Comparison of ENCODE assay signal across 23 mouse cellular contexts in genomic region chr11:109070412-109070811, GRCm38 (mm10).
DNase-seq lines count a peak whose midpoint lies in the region; ATAC-seq and TF ChIP-seq lines count a peak whose summit lies in the region.
"Had no signal": no experiment of that assay in that cellular context is flagged by ENCODE, and none has a peak within 500 bp of the region (broad histone marks: within the 10 kb centered on the region; RNA-seq: fewer than 3 reads in every experiment).

No protein-coding gene starts in this region.

- DNase-seq in heart, adult 11 months = peak; percentile 72
- DNase-seq in heart, postnatal 4 days = no peak
- DNase-seq in midbrain, embryonic 10.5 days (ENCODE audit: low spot score) = no peak
- peak; percentile 40 for DNase-seq in lung, postnatal 0 days (ENCODE audit: low spot score)
- DNase-seq in right cerebral cortex, adult 18-20 months = no peak
- DNase-seq in gastrocnemius, postnatal 25 days = no peak
- DNase-seq: adrenal gland, postnatal 14 days; cerebellum, adult 9-11 months; forebrain, postnatal 0 days; gastrocnemius, postnatal 14 days; heart, adult 2 months; heart, postnatal 14 days; kidney, adult 2 months; kidney, postnatal 10 days; liver; thymus, postnatal 25 days had no signal

- H3K4me1 ChIP-seq in midbrain, embryonic 10.5 days = peaks cover 47% of the 10 kb centered on the region
- H3K4me1 ChIP-seq in midbrain, embryonic 16.5 days (ENCODE audit: control insufficient read depth, insufficient read depth, low read length) = peaks cover 16% of the 10 kb centered on the region
- peaks cover 10% of the 10 kb centered on the region; the same call in 1 of the 2 replicates for H3K4me1 ChIP-seq in lung, postnatal 0 days (ENCODE audit: insufficient read depth, low read depth, low read length)
- peaks cover 41% of the 10 kb centered on the region for H3K4me1 ChIP-seq in midbrain, embryonic 13.5 days (replicated peaks)

- 65% methylated on average over 9 of the region's 9 CpGs for WGBS in midbrain, embryonic 10.5 days
- 24% methylated on average over 9 of the region's 9 CpGs for WGBS in midbrain, embryonic 16.5 days
- 30% methylated on average over 9 of the region's 9 CpGs for WGBS in lung, postnatal 0 days
- WGBS in midbrain, embryonic 13.5 days = 24% methylated on average over 9 of the region's 9 CpGs

- H3K9ac ChIP-seq in midbrain, embryonic 16.5 days (ENCODE audit: low read depth, low read length) = no peak overlapping the region
- no peak overlapping the region for H3K9ac ChIP-seq in lung, postnatal 0 days (replicated peaks; ENCODE audit: low read depth)
- H3K9ac ChIP-seq in midbrain, embryonic 13.5 days (replicated peaks) = no peak overlapping the region
- H3K9ac ChIP-seq: forebrain, postnatal 0 days; heart, embryonic 13.5 days; neural tube, embryonic 12.5 days; stomach, embryonic 15.5 days had no signal

- ATAC-seq in midbrain, embryonic 16.5 days = no peak
- ATAC-seq in lung, postnatal 0 days = peak; percentile 47
- ATAC-seq in midbrain, embryonic 13.5 days = no peak
- ATAC-seq: forebrain, postnatal 0 days had no signal

- no peak overlapping the region for H3K4me2 ChIP-seq in midbrain, embryonic 16.5 days (ENCODE audit: low read length)
- H3K4me2 ChIP-seq in lung, postnatal 0 days (replicated peaks; ENCODE audit: low read depth, low read length) = no peak overlapping the region
- H3K4me2 ChIP-seq in midbrain, embryonic 13.5 days (replicated peaks) = no peak overlapping the region; the same call in 1 of the 2 replicates
- H3K4me2 ChIP-seq: heart, embryonic 13.5 days; stomach, embryonic 15.5 days had no signal

- no peaks in the 10 kb centered on the region for H3K36me3 ChIP-seq in midbrain, embryonic 10.5 days
- H3K36me3 ChIP-seq in midbrain, embryonic 16.5 days (ENCODE audit: control insufficient read depth, insufficient read depth, low read length) = no peaks in the 10 kb centered on the region
- H3K36me3 ChIP-seq in lung, postnatal 0 days (ENCODE audit: insufficient read depth, low read length) = no peaks in the 10 kb centered on the region
- H3K36me3 ChIP-seq in midbrain, embryonic 13.5 days = no peaks in the 10 kb centered on the region
- H3K36me3 ChIP-seq: forebrain, embryonic 10.5 days; heart, embryonic 13.5 days; limb, embryonic 10.5 days; neural tube, embryonic 12.5 days; stomach, embryonic 15.5 days had no signal

- H3K9me3 ChIP-seq in midbrain, embryonic 10.5 days (replicated peaks) = no peaks in the 10 kb centered on the region
- no peaks in the 10 kb centered on the region for H3K9me3 ChIP-seq in midbrain, embryonic 16.5 days (replicated peaks; ENCODE audit: control insufficient read depth, low read length, poor library complexity, severe bottlenecking)
- no peaks in the 10 kb centered on the region for H3K9me3 ChIP-seq in lung, postnatal 0 days (ENCODE audit: low read length)
- no peaks in the 10 kb centered on the region for H3K9me3 ChIP-seq in midbrain, embryonic 13.5 days
- H3K9me3 ChIP-seq: forebrain, embryonic 10.5 days; heart, embryonic 13.5 days; limb, embryonic 10.5 days; neural tube, embryonic 12.5 days; stomach, embryonic 15.5 days had no signal

- peak overlapping the region; percentile 69; the same call in 1 of the 2 replicates for H3K27ac ChIP-seq in midbrain, embryonic 10.5 days (replicated peaks)
- H3K27ac ChIP-seq in midbrain, embryonic 16.5 days (ENCODE audit: low read length) = no peak overlapping the region
- H3K27ac ChIP-seq in lung, postnatal 0 days (ENCODE audit: low read length) = no peak overlapping the region
- H3K27ac ChIP-seq in midbrain, embryonic 13.5 days = 0 out of 2 replicates have a peak overlapping the region, but pooled peaks have one; percentile 22
- H3K27ac ChIP-seq: heart, adult 2 months; heart, embryonic 13.5 days; limb, embryonic 10.5 days; neural tube, embryonic 12.5 days; stomach, embryonic 15.5 days had no signal

- no peak for TF ChIP-seq CTCF in lung, postnatal 0 days (IDR thresholded peaks at IDR 0.05)

- H3K4me3 ChIP-seq in midbrain, embryonic 10.5 days = no peak overlapping the region
- no peak overlapping the region for H3K4me3 ChIP-seq in midbrain, embryonic 16.5 days (ENCODE audit: low read depth, low read length)
- H3K4me3 ChIP-seq in lung, postnatal 0 days (ENCODE audit: low read depth, low read length) = no peak overlapping the region
- H3K4me3 ChIP-seq in midbrain, embryonic 13.5 days (replicated peaks) = no peak overlapping the region
- H3K4me3 ChIP-seq: forebrain, embryonic 10.5 days; heart, adult 2 months; heart, embryonic 13.5 days; limb, embryonic 10.5 days; neural tube, embryonic 12.5 days; stomach, embryonic 15.5 days had no signal

- no peaks in the 10 kb centered on the region for H3K27me3 ChIP-seq in midbrain, embryonic 10.5 days (ENCODE audit: low read depth, poor library complexity, severe bottlenecking)
- H3K27me3 ChIP-seq in midbrain, embryonic 16.5 days (ENCODE audit: control insufficient read depth, insufficient read depth, low read depth, low read length) = no peaks in the 10 kb centered on the region
- no peaks in the 10 kb centered on the region for H3K27me3 ChIP-seq in lung, postnatal 0 days (replicated peaks; ENCODE audit: insufficient read depth, low read length)
- H3K27me3 ChIP-seq in midbrain, embryonic 13.5 days = no peaks in the 10 kb centered on the region
- H3K27me3 ChIP-seq: neural tube, embryonic 12.5 days; stomach, embryonic 15.5 days had no signal

- peak; percentile 74 for TF ChIP-seq EP300 in lung, postnatal 0 days (IDR thresholded peaks at IDR 0.05)

Comparison
In these comparisons a context has a peak if more than half of its experiments do, and no peak if none do; other contexts are left out.
1. DNase-seq: peak in heart, adult 11 months (single experiment) and lung, postnatal 0 days (single experiment); none in heart, postnatal 4 days (single experiment), midbrain, embryonic 10.5 days (single experiment), right cerebral cortex, adult 18-20 months (single experiment) and gastrocnemius, postnatal 25 days (single experiment).
2. H3K27ac ChIP-seq: peak in midbrain, embryonic 10.5 days (single experiment) and midbrain, embryonic 13.5 days (single experiment); none in midbrain, embryonic 16.5 days (single experiment) and lung, postnatal 0 days (single experiment).